Mouse (Mus musculus): ENCODE measurements around the gene Gm10337. TPM values are rescaled to one million over a fixed set of nuclear protein-coding genes. Genes with fewer than 3 reads are reported as not detected.
A peak's percentile ranks its signal among the peaks of the same experiment; 100 is the strongest.

Gene Gm10337
- polyA plus RNA-seq, 1 experiment from 2014 or later: 4.8 TPM

DNA sequence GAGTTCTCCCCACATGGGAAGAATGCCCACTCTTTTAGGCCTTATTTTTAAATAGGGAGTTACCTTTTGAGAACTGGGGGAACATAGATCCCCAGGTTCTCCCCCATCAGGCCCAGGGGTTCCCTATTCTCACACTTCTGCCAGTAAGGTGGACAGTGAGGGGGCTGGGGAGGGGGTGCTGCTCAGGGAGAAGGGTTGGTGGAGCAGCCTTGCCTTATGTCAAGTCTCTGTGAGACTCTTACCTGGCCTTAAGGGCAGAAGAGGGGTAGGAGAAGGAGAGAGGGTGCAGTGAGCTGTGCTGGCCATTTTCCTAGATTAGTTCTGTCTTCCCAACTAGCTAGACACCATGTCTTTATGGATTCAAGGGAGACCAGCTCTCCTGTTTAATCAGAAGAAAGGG, 8.9 kb downstream of the Gm10337 start:
- DNase-seq (ENCODE audit: low spot score): no peak
- no peaks in the 10 kb centered on the region for H3K9me3 ChIP-seq (replicated peaks)
- H3K27me3 ChIP-seq (ENCODE audit: low read depth, poor library complexity, severe bottlenecking): no peaks in the 10 kb centered on the region
- peaks cover 11% of the 10 kb centered on the region; the same call in 1 of the 2 replicates for H3K36me3 ChIP-seq
- peak overlapping the region; percentile 64; the same call in 1 of the 2 replicates for H3K4me3 ChIP-seq
- H3K4me1 ChIP-seq: peaks cover 57% of the 10 kb centered on the region
- peak overlapping the region; percentile 84 for H3K27ac ChIP-seq

DNA sequence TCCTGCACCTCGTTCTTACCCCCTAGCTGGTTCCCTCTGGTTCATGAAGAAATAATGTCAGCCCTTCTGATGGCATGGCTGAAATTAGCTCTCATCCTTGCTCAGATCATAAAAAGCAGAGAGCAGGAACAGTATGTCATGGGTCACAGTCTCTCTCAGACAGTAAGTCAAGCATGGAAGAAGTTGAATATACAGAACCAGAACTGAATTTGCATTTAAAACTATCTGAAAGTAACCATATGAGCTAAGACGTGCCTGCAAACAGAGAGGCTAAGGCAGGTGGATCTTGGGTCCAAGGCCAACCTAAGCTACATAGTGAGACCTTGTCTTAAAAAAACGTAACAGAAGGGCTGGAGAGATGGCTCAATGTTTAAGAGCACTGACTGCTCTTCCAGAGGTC, 9.5 kb downstream of the Gm10337 start:
- peak; percentile 17 for DNase-seq (ENCODE audit: low spot score)
- Histone ChIP-seq H3K27me3 (ENCODE audit: low read depth, poor library complexity, severe bottlenecking) (no peaks in the 10 kb centered on the region), H3K27ac (no peak overlapping the region), H3K36me3 (peaks cover 5% of the 10 kb centered on the region; the same call in 1 of the 2 replicates), H3K4me3 (no peak overlapping the region), H3K9me3 (replicated peaks) (no peaks in the 10 kb centered on the region), H3K4me1 (peaks cover 59% of the 10 kb centered on the region)
- 84% methylated on average over 3 of the region's 3 CpGs for WGBS

DNA sequence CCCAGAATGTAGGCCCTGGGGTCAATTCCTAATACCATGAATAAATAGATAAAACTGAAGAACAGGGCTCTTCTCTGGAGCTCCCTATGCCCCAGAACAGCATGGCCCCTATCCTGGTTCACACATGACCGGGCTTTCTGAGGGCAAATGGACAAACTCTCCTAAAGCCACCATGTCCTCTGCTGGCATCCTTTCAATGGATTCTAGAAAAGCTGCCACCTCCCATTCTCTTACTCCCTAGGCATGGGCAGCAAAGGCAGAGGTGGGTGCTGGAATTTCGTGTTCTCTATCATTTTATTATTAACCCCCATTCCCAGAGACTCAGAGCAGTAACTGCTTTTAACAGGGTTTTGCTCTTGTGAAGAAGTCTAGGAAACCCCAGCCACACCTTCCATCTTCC, 11.7 kb downstream of the Gm10337 start:
- H3K27me3 ChIP-seq (ENCODE audit: low read depth, poor library complexity, severe bottlenecking): no peaks in the 10 kb centered on the region
- H3K4me1 ChIP-seq: peaks cover 63% of the 10 kb centered on the region
- peak overlapping the region; percentile 74; the same call in 1 of the 2 replicates for H3K4me3 ChIP-seq
- no peaks in the 10 kb centered on the region for H3K9me3 ChIP-seq (replicated peaks)
- peaks cover 4% of the 10 kb centered on the region for H3K36me3 ChIP-seq
- peak; percentile 8 for DNase-seq (ENCODE audit: low spot score)
- WGBS: 85% methylated on average over 2 of the region's 2 CpGs
- H3K27ac ChIP-seq: no peak overlapping the region

DNA sequence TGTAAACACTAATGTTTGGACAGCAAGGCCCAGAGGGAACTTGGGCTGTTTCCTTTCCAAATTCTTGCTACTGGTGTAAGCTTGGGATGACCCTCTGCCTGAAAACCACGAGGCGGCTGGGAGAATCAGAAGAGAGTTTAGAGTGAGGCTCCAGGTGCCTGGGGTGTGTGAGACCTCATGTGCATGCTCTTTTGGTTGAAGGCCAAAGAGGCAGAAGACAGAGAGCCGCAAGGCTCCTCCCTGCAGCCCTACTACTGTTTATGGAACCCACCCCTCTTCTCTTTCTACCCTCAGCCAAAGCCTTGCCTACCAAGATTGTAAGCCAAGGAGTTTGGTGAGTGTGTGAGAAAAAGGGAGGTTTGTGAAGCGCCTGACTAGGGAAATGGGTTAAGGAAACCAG, 12.3 kb downstream of the Gm10337 start:
- peaks cover 61% of the 10 kb centered on the region for H3K4me1 ChIP-seq

DNA sequence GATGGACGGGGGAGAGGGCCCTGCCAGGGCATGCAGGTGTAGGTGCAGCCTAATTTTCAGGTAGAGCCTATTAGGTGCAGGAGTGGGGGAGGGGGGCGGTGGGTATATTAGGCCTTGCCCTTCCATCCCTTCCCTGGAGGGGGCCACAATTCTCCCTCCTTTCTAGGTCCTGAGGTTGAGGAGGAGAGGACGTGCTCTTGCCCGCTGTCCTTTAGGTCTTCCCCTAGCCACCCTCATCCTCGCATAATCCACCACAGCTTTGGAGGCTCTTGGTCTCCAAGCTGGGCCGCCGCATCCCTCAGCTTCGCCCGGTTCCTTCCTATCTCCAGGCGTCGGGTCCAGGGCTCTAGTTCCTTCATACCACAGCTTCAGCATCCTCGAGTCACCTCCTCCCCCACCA, 12.8 kb downstream of the Gm10337 start:
- Histone ChIP-seq H3K9me3 (replicated peaks) (no peaks in the 10 kb centered on the region), H3K4me1 (peaks cover 56% of the 10 kb centered on the region), H3K27ac (peak overlapping the region; percentile 98), H3K27me3 (ENCODE audit: low read depth, poor library complexity, severe bottlenecking) (no peaks in the 10 kb centered on the region), H3K36me3 (peaks cover 14% of the 10 kb centered on the region), H3K4me3 (peak overlapping the region; percentile 74)
- 2% methylated on average over 12 of the region's 12 CpGs for WGBS
- no peak for DNase-seq (ENCODE audit: low spot score)

More for the DNA sequence above, 12.3 kb downstream of the Gm10337 start:
- peaks cover 9% of the 10 kb centered on the region for H3K36me3 ChIP-seq
- peak overlapping the region; percentile 98 for H3K27ac ChIP-seq
- no peaks in the 10 kb centered on the region for H3K9me3 ChIP-seq (replicated peaks)
- H3K27me3 ChIP-seq (ENCODE audit: low read depth, poor library complexity, severe bottlenecking): no peaks in the 10 kb centered on the region
- H3K4me3 ChIP-seq: peak overlapping the region; percentile 74
- DNase-seq (ENCODE audit: low spot score): no peak
- 56% methylated on average over 4 of the region's 4 CpGs for WGBS

DNA sequence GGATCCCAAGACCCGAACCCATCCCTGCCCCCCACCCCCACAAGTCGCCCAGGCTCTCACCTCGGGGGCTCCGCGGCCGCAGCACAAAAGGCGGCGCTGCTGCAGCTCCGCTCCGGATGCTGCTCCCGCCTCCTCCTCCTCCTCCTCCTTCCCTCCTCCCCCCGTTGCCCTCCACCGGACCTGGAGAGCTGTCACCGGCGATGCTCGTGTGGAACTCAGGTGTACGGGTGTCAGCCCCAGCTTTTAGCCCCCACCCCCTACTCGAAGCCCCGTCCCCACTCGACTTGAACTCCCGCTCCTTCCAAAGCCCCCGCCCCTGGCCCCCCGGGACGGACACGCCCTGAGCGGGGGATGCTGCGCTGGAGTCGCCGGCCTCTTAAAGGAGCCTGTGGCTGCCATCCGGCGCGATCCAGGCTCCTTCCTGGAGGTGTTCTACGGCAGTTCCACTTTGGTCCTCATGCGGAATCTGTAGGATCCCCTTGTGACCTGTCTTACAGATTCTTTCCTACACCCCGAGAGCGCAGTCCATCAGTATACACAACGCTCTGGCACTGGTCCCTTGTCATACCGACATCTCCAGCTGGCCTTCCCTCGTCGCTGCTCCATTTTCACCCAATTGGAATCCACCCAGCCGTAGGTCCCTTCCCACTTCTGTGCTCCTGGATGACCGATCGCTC, 13.3 kb downstream of the Gm10337 start, which contains the start of gene Map3k12:
Gene Map3k12 (minus strand): TSS at position 337 of the 677 bp plus-strand sequence.
- WGBS: under 1% methylated on average over 43 of the region's 43 CpGs
- Histone ChIP-seq H3K27ac (peak within 1 kb of the TSS; percentile 98), H3K9me3 (replicated peaks) (no peaks in the 10 kb centered on the region), H3K4me1 (peaks cover 50% of the 10 kb centered on the region), H3K27me3 (ENCODE audit: low read depth, poor library complexity, severe bottlenecking) (no peaks in the 10 kb centered on the region), H3K4me3 (peak within 1 kb of the TSS; percentile 74), H3K36me3 (peaks cover 20% of the 10 kb centered on the region)
- DNase-seq (ENCODE audit: low spot score): peak; percentile 86

DNA sequence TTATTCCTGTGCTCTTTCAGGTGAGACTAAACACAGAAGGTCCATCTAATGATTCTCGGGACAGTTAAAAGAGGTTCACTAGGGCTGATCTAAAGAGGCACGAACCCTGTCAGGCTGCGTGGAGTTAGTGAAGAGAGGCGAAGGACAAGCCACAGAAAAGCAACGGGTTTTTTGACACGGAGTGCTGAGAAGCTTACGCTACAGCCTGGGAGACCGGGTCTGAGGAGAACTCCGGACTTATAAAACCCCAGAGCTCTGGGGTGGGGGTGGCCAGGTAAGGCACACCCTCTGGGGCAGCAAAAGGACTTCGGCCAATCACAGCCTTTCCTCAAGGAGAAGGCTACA, 14.1 kb downstream of the Gm10337 start:
- peaks cover 27% of the 10 kb centered on the region for H3K36me3 ChIP-seq
- under 1% methylated on average over 10 of the region's 10 CpGs for WGBS

DNA sequence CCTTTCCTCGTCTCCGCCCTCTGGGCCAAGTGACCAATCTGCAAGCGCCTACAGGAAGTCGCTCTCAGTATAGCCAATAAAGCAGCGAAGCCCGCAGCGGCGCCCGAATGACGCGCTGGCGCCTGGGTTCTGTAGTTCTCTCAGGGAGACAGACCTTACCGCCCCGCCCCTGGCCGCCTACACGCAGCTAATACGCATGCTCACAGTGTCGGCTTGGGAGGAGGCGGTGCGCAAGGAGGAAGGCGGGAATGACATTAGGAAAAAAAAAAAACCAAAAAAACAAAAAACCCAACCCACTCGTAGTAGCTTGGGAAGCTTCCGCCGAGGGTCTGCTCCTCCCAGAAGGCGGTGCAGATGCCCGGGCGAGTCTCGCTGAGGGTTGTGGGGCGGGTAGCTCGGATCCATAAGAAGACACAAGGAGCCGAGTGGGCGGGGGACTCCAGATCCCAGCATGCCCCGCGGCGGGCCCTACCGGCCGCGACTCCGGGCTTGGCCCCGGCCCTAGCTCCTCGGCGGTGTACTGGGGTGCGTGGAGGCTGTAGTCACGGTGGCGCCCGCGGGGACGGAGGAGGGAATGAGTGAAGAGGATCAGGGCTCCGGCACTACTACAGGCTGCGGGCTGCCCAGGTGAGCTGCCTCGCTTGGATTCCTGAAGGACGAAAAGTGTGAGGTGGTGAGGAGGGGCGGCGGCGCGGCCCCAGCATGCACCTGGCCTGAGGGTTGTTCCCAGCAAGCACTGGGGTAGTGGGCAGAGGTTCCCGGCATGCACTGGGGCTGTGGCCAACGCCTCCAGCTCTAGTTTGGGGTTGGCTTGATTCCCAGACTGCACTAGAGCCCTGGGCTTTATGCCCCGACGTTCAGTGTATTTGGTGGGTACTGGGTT, 14.7 kb downstream of the Gm10337 start, which contains the start of gene Tarbp2:
Gene Tarbp2 (plus strand): TSS at position 217 of the 883 bp plus-strand sequence.
- peak within 1 kb of the TSS; percentile 74 for H3K4me3 ChIP-seq
- no peaks in the 10 kb centered on the region for H3K9me3 ChIP-seq (replicated peaks)
- peak; percentile 98 for DNase-seq (ENCODE audit: low spot score)
- peak within 1 kb of the TSS; percentile 98 for H3K27ac ChIP-seq
- H3K4me1 ChIP-seq: peaks cover 37% of the 10 kb centered on the region
- peaks cover 33% of the 10 kb centered on the region for H3K36me3 ChIP-seq
- no peaks in the 10 kb centered on the region for H3K27me3 ChIP-seq (ENCODE audit: low read depth, poor library complexity, severe bottlenecking)
- under 1% methylated on average over 60 of the region's 60 CpGs for WGBS

More for the DNA sequence above, 14.1 kb downstream of the Gm10337 start:
- no peak for DNase-seq (ENCODE audit: low spot score)
- Histone ChIP-seq H3K27me3 (ENCODE audit: low read depth, poor library complexity, severe bottlenecking) (no peaks in the 10 kb centered on the region), H3K9me3 (replicated peaks) (no peaks in the 10 kb centered on the region), H3K27ac (peak overlapping the region; percentile 98; the same call in 1 of the 2 replicates), H3K4me3 (peak overlapping the region; percentile 74), H3K4me1 (peaks cover 43% of the 10 kb centered on the region)

DNA sequence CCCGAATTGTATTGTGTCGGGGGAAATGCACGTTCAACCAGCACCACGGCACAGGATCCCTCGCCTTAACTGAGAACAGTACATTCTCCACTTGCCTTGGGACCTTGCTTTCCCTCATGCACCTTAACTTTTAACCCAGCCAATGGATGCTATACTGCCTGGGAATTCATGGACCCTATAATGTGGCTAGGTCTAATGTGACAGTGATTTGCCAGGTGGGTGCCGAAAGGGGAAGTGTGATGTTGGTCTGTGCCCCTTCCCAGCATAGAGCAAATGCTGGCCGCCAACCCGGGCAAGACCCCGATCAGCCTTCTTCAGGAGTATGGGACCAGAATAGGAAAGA, 15.3 kb downstream of the Gm10337 start:
- Histone ChIP-seq H3K4me1 (peaks cover 37% of the 10 kb centered on the region), H3K9me3 (replicated peaks) (no peaks in the 10 kb centered on the region), H3K27me3 (ENCODE audit: low read depth, poor library complexity, severe bottlenecking) (no peaks in the 10 kb centered on the region), H3K36me3 (peaks cover 37% of the 10 kb centered on the region), H3K4me3 (peak overlapping the region; percentile 74), H3K27ac (peak overlapping the region; percentile 98)
- no peak for DNase-seq (ENCODE audit: low spot score)
- 22% methylated on average over 9 of the region's 9 CpGs for WGBS

DNA sequence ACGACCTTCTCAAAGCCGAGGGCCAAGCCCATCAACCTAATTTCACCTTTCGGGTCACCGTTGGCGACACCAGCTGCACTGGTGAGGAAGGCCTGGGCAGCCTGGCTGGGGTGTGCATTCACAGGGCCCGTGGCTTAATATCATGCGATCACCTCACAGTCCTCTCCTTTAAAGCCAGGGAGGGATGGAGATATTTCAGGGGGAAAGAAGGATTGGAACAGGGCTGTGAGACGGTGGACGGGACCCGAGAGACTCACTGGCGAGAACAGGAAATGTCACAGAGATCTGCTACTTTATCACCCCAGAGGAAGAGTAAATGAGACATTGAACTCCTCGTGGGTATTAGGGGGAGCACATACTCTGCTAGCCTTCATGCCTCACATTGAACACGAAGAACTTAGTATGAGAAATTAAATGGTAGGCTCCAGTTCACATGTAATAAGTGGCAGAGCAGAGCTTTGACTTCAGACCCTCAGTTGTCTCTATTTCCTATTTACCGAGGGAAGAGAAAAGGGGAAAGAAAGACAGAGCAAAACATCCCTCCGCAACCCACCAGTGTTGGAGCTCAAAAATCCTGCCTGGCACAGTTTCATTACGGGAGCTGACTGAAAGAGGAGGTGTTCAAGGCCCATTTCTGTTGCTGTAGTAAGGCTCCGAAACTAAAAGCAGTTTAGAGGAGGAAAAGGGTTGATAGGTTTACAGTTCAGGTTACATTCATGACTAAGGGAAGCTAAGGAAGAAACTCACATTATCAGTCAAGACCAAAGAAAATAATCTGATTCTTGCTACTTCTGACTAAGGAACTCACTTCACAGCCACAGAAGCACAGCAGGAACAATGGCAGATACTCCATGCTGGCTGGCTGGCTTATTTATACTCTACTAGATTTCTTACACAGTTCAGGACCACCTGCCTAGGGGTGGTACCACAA, 16.0 kb downstream of the Gm10337 start:
- Histone ChIP-seq H3K9me3 (replicated peaks) (no peaks in the 10 kb centered on the region), H3K27ac (peak overlapping the region; percentile 98), H3K4me3 (peak overlapping the region; percentile 74), H3K36me3 (peaks cover 43% of the 10 kb centered on the region), H3K27me3 (ENCODE audit: low read depth, poor library complexity, severe bottlenecking) (no peaks in the 10 kb centered on the region), H3K4me1 (peaks cover 41% of the 10 kb centered on the region)
- DNase-seq (ENCODE audit: low spot score): no peak
- WGBS: 68% methylated on average over 17 of the region's 17 CpGs

DNA sequence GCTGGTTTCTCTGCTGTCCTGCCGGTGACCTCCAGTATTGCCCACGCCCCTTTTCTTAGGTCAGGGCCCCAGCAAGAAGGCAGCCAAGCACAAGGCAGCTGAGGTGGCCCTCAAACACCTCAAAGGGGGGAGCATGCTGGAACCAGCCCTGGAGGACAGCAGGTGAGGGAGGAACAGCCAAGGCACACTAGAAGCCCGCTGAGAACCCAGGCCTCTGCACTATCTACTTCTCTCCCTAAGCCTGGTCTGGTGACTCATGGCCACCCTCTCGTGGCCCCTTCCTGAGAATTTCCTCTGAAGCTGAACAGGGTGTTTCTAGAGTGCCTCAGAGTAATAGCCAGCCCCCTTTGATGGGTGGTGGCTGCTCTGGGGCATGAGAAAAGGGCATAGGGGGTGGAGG, 16.9 kb downstream of the Gm10337 start:
- H3K27me3 ChIP-seq (ENCODE audit: low read depth, poor library complexity, severe bottlenecking): no peaks in the 10 kb centered on the region
- no peak overlapping the region for H3K4me3 ChIP-seq
- H3K9me3 ChIP-seq (replicated peaks): no peaks in the 10 kb centered on the region
- peaks cover 39% of the 10 kb centered on the region for H3K4me1 ChIP-seq
- H3K27ac ChIP-seq: no peak overlapping the region
- no peak for DNase-seq (ENCODE audit: low spot score)
- 84% methylated on average over 4 of the region's 4 CpGs for WGBS
- peaks cover 48% of the 10 kb centered on the region for H3K36me3 ChIP-seq

DNA sequence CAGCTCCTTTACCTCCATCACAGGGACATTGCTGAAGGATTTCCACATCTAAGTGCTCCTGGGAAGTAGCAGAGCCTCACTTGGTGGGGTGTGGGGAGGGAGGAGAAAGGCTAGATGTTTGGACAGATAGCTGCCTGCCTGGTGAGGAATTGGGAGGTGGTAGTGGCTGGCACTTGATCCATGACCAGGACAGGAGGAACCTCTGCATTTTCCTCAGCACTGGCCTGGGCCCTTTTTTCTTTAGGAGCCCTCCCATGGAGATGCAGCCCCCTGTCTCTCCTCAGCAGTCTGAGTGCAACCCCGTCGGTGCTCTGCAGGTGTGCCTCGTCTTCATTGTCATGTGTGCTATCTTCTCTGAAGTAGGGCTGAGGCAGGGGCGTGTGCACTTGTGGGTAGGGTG, 18.0 kb downstream of the Gm10337 start:
- Histone ChIP-seq H3K9me3 (replicated peaks) (no peaks in the 10 kb centered on the region), H3K36me3 (peaks cover 53% of the 10 kb centered on the region), H3K27me3 (ENCODE audit: low read depth, poor library complexity, severe bottlenecking) (no peaks in the 10 kb centered on the region), H3K27ac (no peak overlapping the region), H3K4me1 (peaks cover 28% of the 10 kb centered on the region), H3K4me3 (no peak overlapping the region)
- 90% methylated on average over 4 of the region's 4 CpGs for WGBS
- DNase-seq (ENCODE audit: low spot score): no peak
